Mouse (Mus musculus): ENCODE data around the gene Mmp25.

Mmp25 gene

GRCm38 (mm10) chr17:23599605-23600063 is 45.4 kb downstream of the Mmp25 start:
- POLR2A ChIA-PET, result interaction anchor here (0.6 to 10.3 kb wide), 43 partner anchors 8 to 879 kb away, joined by 3 to 284 read pairs (median 5); partner anchors contain the start of genes Zfp213 (in 3 of the 4), Mmp25 (in 2 of the 4), Cldn9 (in 1 of the 4) and Elob (in 1 of the 4)
- CTCF ChIA-PET, result interaction anchor here (0.7 to 8.1 kb wide), 17 partner anchors 10 to 65 kb away, joined by 3 to 194 read pairs (median 6); no protein-coding TSS in a partner anchor

- ChIA-PET CTCF (interaction anchor here (0.6 to 8.1 kb wide), 19 partner anchors 9 to 160 kb away, joined by 3 to 194 read pairs (median 4); no protein-coding TSS in a partner anchor), POLR2A (interaction anchor here (0.6 to 10.3 kb wide), 41 partner anchors 8 to 880 kb away, joined by 3 to 284 read pairs (median 4); partner anchors contain the start of genes Zfp213 (in 3 of the 4), Elob (in 1 of the 4), Mlst8 (in 1 of the 4) and Mmp25 (in 1 of the 4))
These were observed 46.2 kb downstream of the Mmp25 start, which contains the start of gene Zfp13 for GRCm38 (mm10) chr17:23598582-23599552. TSS of gene Zfp13 (minus strand) at chr17:23599487.

GRCm38 (mm10) chr17:23595139-23595538 is 49.9 kb downstream of the Mmp25 start:
- POLR2A ChIA-PET, result interaction anchor here in 3 of 4 experiments (0.6 to 16.0 kb wide), 12 partner anchors 7 to 550 kb away, joined by 3 to 284 read pairs (median 3); partner anchors contain the start of genes Zfp13 (in 1 of the 3), Zfp213 (in 1 of the 3) and Zscan10 (in 1 of the 3)

GRCm38 (mm10) chr17:23592926-23593300 is 52.2 kb downstream of the Mmp25 start:
- POLR2A ChIA-PET, result interaction anchor here (0.7 to 16.0 kb wide), 59 partner anchors 8 to 935 kb away, joined by 3 to 284 read pairs (median 4); partner anchors contain the start of genes Zscan10 (in 3 of the 4), Zfp13 (in 2 of the 4), Zfp213 (in 2 of the 4) and Mmp25 (in 1 of the 4)
- CTCF ChIA-PET, result interaction anchor here (0.5 to 2.5 kb wide), 22 partner anchors 8 to 203 kb away, joined by 3 to 39 read pairs (median 5); partner anchors contain the start of genes Zfp213 (in 1 of the 4) and Zscan10 (in 1 of the 4)

More at GRCm38 (mm10) chr17:23595139-23595538, 49.9 kb downstream of the Mmp25 start:
- CTCF ChIA-PET, result interaction anchor here in 1 of 4 experiments (1.0 to 2.3 kb wide), 3 partner anchors 8 to 19 kb away, joined by 3 to 4 read pairs (median 3); no protein-coding TSS in a partner anchor

GRCm38 (mm10) chr17:23592208-23592925 is 52.7 kb downstream of the Mmp25 start:
- POLR2A ChIA-PET, result interaction anchor here (0.7 to 16.0 kb wide), 63 partner anchors 9 to 935 kb away, joined by 3 to 284 read pairs (median 4); partner anchors contain the start of genes Zscan10 (in 3 of the 4), Zfp13 (in 2 of the 4), Zfp213 (in 2 of the 4) and Mmp25 (in 1 of the 4)

GRCm38 (mm10) chr17:23587253-23587652 is 57.8 kb downstream of the Mmp25 start:
- CTCF ChIA-PET, result interaction anchor here in 2 of 4 experiments (0.6 to 1.4 kb wide), 5 partner anchors 14 to 161 kb away, joined by 3 to 8 read pairs (median 4); partner anchors contain the start of gene Zscan10 (in 1 of the 2)
- POLR2A ChIA-PET, result interaction anchor here in 3 of 4 experiments (0.6 to 16.0 kb wide), 9 partner anchors 11 to 23 kb away, joined by 3 to 284 read pairs (median 7); partner anchors contain the start of genes Zfp213 (in 2 of the 3), Zscan10 (in 2 of the 3) and Zfp13 (in 1 of the 3)

More at GRCm38 (mm10) chr17:23592208-23592925, 52.7 kb downstream of the Mmp25 start:
- CTCF ChIA-PET, result interaction anchor here (0.5 to 2.5 kb wide), 25 partner anchors 8 to 399 kb away, joined by 3 to 39 read pairs (median 5); partner anchors contain the start of genes Zscan10 (in 2 of the 4), Prss32 (in 1 of the 4), Prss41 (in 1 of the 4) and Zfp213 (in 1 of the 4)

- ChIA-PET CTCF (interaction anchor here in 3 of 4 experiments (0.8 to 2.7 kb wide), 9 partner anchors 10 to 26 kb away, joined by 3 to 16 read pairs (median 4); partner anchors contain the start of genes Zfp13 (in 1 of the 3) and Zfp213 (in 1 of the 3)), POLR2A (interaction anchor here (0.5 to 17.4 kb wide), 26 partner anchors 9 to 912 kb away, joined by 3 to 284 read pairs (median 6); partner anchors contain the start of genes Zfp13 (in 3 of the 4), Zfp213 (in 3 of the 4), Zscan10 (in 2 of the 4) and Pkmyt1 (in 1 of the 4))
These were observed 59.2 kb downstream of the Mmp25 start for GRCm38 (mm10) chr17:23585721-23586491.

- ChIA-PET CTCF (interaction anchor here in 2 of 4 experiments (0.6 to 2.7 kb wide), 6 partner anchors 8 to 25 kb away, joined by 3 to 9 read pairs (median 4); partner anchors contain the start of gene Zfp13 (in 1 of the 2)), POLR2A (interaction anchor here (0.7 to 17.4 kb wide), 14 partner anchors 8 to 27 kb away, joined by 3 to 284 read pairs (median 8); partner anchors contain the start of genes Zfp13 (in 2 of the 4) and Zscan10 (in 2 of the 4))
These were observed 60.3 kb downstream of the Mmp25 start for GRCm38 (mm10) chr17:23584786-23585185.

Data from embryonic stem cell, embryonic (primary cell).